Mouse (Mus musculus) heart, postnatal 0 days (tissue): ENCODE measurements around the gene Adipoq.

ENCODE experiments used
- CTCF ChIP-seq: IDR thresholded peaks from 2 replicates; pipeline ENCODE4 v1.5.1; 2016; ENCODE audit warnings: antibody characterized with exemption, control low read depth, low read depth
- EP300 ChIP-seq: IDR thresholded peaks from 2 replicates; pipeline ENCODE4 v1.6.1; 2016; ENCODE audit warnings: antibody characterized with exemption, low read depth

DNA sequence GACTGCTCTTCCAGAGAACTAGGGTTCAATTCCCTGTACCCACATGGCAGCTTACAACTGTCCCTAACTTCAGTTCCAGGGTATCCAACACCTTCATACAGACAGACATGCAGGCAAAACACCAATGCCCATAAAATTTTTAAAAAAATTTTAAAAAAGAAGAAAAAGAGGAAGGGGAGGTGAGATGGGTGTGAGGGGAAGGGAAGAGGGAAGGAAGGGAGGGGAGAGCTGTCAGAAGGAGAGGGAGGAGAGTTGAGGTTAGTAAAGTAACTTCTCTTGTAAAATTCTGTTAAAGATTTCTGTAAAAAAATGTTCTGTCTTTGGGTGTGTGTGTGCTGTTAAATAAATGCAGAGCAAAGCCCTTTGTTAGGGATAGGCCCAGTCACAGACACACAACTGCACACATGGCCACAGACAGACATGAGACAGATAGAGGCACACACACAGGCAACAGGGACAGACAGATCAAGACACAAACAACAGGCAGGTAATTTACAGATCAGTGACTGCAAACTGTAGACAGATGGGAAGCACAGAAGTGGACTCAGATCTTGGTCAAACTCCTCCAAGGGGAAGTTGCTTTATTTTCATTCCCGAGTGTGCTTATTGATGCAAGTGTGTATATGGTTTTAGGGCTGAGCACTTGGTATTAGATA is 35.7 kb downstream of the Adipoq start:
- TF ChIP-seq CTCF = no peak
- TF ChIP-seq EP300 = no peak
